Mouse (Mus musculus): Measurements from ENCODE around the gene Spata6.
A peak's percentile ranks its signal among the peaks of the same experiment; 100 is the strongest.

The Spata6 gene

GRCm38 (mm10) chr4:111719776-111720661 is at the start of gene Spata6:
Gene Spata6 (plus strand): TSS chr4:111719984.
- peak; percentile 28 to 55 for DNase-seq (ENCODE audit: low spot score in 2 of 2)

DNA sequence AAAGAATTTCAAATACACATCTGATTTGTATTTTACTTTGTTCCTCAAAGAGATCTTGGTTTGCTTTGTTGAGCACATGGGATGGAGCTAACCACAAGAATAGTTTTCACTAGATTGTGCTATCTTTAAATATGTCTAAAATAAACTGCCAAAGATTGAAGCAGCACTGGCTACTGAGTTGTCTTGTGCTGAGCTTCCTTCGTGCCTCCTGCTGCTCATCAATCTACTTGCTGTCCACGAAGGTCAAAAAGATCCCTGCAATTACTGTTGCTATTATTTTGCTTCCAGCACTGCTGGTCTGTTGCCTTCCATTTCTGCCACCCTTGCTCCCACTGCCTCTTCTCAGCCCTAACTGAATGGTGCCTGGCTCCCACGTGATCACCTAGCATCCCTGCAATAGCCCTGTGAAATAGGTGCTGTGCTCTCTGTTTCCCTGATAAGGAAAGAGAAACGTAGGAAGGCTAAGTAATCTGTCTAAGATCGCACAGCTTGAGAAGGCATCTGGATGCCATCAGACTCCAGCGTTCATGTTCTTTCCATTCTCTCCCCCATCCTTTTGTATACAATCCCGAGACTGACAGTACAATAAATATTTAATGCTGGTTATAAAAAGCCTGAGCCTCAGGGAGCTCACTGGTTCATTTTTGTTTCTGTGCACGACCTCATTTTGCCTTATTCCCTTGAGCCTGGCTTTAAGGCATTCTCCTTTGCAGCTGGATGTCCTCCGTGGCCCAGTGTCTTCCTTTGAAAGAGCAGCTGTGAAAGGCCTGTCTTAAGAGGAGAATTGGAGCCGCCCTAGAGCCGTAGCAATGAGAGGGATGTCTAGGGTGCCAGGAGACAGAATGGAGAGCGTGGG is 49.0 kb upstream of the Spata6 start:
- no peak for DNase-seq (ENCODE audit: low spot score in 2 of 2)

- DNase-seq (ENCODE audit: low spot score in 2 of 2), result no peak
These were observed 48.3 kb upstream of the Spata6 start for GRCm38 (mm10) chr4:111671440-111671839.

DNA sequence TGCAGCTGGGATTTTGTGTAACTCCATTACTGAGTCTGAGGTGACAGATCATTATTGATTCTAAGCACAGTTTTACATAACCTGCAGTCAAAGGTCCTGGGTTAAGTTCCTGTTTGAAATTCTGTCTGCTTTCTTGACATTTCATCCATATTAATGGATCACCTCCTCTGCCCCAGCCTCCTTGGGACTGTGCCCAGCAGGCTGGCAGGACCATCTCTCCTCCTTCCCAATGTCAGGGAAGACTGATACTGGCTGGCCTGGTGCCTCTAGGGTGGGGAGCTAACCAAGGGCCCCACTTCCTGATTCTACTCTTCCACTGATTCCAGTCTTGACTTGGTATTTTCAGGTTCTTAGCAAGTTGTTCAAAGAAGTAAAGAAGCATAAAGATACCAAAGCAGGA is 45.9 kb upstream of the Spata6 start:
- DNase-seq (ENCODE audit: low spot score in 2 of 2), result no peak

DNA sequence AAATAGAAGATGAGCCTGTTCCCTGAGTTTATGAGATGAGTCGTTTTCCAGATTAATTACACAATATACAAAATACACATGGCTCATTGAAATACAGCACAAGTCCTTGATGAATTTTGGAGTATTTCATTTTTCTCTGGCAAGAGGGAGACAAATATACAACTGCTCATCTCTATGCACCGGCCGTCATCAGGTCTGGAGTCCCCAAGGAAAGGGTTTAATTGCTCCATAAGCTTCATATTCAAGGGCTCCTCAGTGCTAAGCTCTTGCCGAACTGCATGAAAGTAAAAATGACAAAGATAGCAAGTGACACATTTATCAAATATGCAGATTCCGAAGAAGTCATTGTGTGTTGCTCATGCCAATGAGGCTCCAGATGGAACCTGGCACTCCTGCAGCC is 37.9 kb upstream of the Spata6 start:
- no peak for DNase-seq (ENCODE audit: low spot score in 2 of 2)

GRCm38 (mm10) chr4:111682793-111683192 is 37.0 kb upstream of the Spata6 start:
- no peak for DNase-seq (ENCODE audit: low spot score in 2 of 2)

GRCm38 (mm10) chr4:111683843-111684242 is 35.9 kb upstream of the Spata6 start:
- DNase-seq (ENCODE audit: low spot score in 2 of 2), result no peak

GRCm38 (mm10) chr4:111685951-111686350 is 33.8 kb upstream of the Spata6 start:
- no peak for DNase-seq (ENCODE audit: low spot score in 2 of 2)

- DNase-seq (ENCODE audit: low spot score in 2 of 2), result peak in 1 of 2 experiments; percentile 42
These were observed 32.8 kb upstream of the Spata6 start for GRCm38 (mm10) chr4:111686951-111687350.

DNA sequence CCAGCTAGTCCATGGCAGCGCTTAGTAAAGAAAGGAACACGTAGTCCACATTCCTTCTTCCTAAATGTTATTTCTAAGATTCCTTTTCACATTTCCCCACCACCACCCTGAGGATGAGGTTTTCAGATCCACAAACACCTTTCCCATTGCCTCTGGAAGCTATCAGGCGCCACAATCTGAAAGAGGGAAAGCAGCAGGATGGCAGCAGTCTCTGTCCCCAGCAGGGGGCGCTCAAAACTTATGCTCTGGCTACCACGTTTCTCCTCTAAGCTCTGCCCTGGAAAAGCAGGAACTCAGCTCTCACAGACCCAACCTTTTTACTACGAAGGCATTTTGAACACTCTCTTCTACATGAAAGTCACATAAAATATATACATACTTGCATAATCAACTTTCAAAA is 32.2 kb upstream of the Spata6 start:
- DNase-seq (ENCODE audit: low spot score in 2 of 2), result peak; percentile 44 to 76

DNA sequence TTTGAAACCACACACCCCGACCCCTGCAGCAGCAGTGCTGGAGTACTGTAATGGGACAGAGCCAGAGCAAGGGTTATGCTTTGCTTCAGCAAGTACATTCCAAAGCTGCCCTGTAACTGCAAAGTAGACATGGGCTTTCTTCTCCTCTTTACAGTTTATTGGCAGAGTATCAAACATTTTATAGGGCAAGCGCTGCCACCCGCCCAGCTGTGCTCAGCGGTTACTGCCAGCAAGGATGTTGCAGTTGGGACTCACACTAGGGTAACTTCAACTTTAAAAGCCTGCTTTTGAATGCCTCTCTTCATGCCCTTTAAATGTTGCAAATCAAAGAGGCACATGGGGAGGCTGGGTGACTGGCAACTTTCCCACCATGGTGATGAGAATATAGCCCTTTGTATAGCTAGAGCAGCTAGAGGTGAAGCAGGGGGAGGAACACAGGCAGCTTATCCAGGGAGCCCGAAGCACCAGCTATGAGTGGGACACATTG is 28.7 kb upstream of the Spata6 start:
- peak in 1 of 2 experiments; percentile 13 for DNase-seq (ENCODE audit: low spot score in 2 of 2)

GRCm38 (mm10) chr4:111701381-111701780 is 18.4 kb upstream of the Spata6 start:
- DNase-seq (ENCODE audit: low spot score in 2 of 2), result no peak

DNA sequence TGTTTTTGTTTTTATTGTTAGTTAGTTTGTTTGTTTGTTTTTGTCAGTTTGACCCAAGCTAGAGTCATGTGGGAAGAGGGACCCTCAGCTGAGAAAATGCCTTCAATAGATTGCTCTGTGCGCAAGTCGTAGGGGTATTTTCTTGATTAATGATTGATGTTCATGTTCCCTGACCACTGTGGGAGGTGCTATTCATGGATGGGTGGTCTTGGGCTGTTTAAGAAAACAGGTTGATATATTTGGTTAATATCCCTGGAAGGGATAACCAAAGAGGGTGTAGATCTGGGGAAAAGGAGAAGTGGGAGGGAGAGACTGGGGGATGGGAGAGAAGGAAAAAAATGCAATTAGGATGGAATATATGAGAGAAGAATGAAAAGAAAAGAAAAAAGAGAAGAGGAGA is 15.7 kb upstream of the Spata6 start:
- DNase-seq (ENCODE audit: low spot score in 2 of 2), result no peak

DNA sequence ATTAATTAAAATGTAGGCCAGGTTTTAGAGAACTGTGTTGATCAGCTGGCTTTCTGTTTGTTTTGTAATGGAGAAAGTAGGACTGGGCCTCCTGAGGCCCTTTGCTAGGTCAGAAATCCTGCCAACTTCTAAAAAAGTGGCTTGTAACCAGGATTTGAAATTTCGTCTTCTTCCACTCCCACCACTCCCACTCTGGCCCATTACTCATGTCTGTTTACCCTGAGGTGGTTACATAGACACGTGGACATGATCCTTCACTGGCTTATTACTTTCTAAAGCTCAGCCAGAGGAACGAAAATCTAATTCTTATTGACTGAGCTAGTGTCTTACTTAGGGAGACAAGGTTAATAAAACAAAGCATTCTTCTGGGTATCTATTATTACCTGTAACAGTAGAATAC is 14.8 kb upstream of the Spata6 start:
- no peak for DNase-seq (ENCODE audit: low spot score in 2 of 2)

DNA sequence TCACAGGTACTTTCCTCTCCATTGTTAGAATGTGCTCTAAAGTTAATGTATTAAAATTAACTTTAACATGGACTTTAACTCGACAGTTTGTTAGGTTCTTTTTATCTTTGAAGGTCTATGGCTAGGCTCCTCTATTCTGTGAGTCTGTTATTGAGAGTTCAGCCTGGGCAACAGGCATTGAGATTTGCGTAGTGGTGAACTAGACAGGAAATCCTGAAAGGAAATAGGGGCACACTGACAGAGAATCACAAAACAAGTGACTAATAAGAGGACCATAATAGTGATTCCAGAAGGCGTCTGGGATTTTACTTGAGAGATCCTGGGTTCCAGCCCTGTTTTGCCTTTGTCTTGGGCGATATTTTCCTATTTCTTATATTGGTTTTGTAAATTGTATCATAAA is 488 bp upstream of the Spata6 start:
- no peak for DNase-seq (ENCODE audit: low spot score in 2 of 2)

- no peak for DNase-seq (ENCODE audit: low spot score in 2 of 2)
These were observed 849 bp downstream of the Spata6 start for GRCm38 (mm10) chr4:111720662-111721003.

DNA sequence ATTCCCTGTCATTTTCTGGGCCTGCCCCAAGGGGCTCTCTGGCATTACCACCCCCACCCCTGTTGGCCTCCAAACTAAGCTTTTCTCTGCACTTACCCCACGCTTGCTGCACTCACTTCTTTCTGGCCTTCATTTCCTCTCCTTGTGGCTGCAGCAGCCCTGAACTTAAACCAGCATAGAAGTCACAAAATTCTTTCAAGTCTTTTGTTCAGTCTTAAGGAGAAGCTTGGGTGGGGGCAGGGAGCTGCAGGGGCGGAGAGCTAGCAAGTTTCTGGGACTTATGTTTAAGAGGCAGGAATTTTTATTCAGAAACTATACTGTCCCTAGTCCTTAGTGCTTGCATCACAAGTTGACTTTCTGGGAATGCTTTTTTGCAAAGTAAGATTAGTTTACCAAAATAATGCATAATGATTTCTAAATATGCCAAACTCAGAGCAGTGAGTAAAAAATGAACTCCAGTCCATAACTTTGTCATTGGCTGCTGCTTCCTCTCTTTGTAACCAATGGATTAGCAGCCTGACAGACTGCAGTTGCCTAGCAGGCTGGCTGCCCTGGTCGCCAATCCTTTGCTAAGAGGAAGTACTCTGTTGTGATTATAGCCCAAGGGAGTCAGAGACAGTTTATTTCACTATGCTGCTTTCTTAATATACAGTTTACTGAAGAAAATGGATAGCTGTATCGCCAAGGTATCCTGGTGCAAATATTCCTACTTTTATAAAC is 1.5 kb downstream of the Spata6 start:
- DNase-seq (ENCODE audit: low spot score in 2 of 2), result no peak

DNA sequence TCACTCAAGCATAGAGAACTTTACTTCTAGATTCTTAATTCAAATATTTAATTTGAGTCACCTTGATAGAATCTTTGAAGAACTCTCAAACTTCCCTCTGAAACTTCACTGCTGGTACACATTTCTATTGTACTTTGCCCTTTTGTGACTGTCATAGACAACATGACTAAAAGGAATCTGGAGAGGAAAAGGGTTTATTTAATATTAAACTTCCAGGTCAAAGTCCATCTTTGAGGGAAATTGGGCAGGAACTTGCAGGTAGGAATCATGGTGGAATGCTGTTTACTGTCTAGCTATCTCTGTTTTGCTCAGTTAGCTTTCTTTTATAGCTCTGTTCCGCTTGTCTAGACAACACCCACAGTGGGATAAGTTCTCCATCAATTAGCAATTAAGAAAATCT is 17.8 kb downstream of the Spata6 start:
- DNase-seq (ENCODE audit: low spot score in 2 of 2), result no peak

DNA sequence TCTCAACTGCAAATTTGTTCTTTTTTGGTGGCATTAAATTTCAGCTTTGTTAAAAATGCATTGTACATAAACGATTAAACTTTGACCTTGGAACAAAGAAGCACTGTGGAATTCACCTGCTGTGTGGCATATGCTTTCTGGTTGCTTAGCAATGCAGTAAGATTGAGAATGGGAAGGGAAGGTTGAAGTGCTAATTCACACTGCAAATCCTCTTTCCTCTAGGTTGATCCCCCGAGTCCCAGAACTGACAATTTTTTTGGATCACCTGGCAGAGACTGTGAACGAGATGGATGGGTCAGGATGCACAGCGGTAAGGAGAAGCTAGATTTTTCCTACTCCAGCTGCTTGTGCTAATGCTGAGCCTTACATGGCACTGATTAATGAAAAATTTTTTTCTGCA is 60.7 kb downstream of the Spata6 start:
- DNase-seq (ENCODE audit: low spot score in 2 of 2), result no peak

DNA sequence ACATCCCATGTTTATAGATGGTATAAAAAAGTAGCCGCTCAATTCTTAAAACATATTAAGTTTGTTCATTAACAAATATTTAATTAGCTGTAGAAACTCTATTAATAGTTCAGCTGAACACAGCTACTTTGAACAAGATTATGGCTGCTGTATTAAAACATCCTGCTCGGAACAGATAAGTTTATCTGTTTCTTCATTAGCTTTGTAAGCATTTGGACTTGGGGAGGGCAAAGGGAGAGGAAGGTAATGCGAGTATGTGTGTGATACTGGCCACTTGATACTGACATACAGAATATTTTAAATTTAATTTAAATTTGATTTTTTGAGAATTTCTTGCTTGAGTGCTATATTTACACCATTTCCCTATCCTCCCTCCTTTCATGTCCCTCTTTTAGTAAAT is 80.1 kb downstream of the Spata6 start:
- no peak for DNase-seq (ENCODE audit: low spot score in 2 of 2)

GRCm38 (mm10) chr4:111803164-111803563 is 83.4 kb downstream of the Spata6 start:
- no peak for DNase-seq (ENCODE audit: low spot score in 2 of 2)

DNA sequence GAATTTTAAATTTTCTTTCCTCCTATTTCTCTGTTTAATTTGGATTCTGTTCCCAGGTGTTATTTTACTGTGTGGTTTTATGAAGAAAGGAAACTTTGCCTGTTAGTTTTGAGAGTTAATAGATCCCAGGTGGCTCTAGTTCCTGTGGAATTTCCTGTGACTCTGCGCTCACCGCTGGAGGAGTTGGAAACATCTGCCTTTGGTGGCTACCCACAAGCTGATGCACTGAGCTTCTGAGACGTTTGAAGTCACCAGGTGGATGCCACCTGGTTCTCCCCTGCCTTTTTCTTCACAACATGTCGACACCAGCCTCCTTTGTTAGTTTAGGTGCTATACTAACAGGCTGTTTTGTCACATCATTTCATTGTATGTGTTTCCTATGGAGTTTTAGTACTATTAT is 97.7 kb downstream of the Spata6 start:
- no peak for DNase-seq (ENCODE audit: low spot score in 2 of 2)

All from frontal cortex, postnatal 10 days (tissue).